Mouse (Mus musculus): ENCODE measurements at regions not wholly inside any gene's neighbourhood (a gene's known extent, or its start where the extent isn't known, plus 50 kb on each side); places are given as distances from the start of the nearest gene placed in this dataset.
A peak's percentile ranks its signal among the peaks of the same experiment; 100 is the strongest.

DNA sequence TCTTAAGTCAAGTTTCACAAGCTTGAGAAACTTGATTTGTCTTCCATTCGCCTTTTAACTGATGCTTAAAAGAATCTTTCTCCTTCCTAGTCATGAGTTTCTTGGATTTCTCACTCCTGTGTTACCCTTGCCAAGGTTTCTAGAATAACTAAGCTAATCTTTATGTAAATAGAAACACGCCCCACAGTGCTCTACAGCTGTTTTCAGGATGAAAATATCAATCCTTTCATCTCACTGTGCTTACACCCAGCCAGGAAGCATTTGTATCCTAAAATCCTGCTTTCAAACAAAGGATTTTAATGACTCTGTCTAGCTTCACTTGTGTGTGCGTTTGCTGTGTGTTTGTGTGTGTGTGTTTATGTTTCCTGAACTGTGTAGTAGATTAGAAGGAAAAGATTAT lies 119.5 kb upstream of the Hcn1 start:
- Histone ChIP-seq H3K4me3 (no peak overlapping the region), H3K9ac (no peak overlapping the region), H3K4me2 (replicated peaks) (no peak overlapping the region), H3K36me3 (no peaks in the 10 kb centered on the region), H3K4me1 (no peaks in the 10 kb centered on the region), H3K9me3 (no peaks in the 10 kb centered on the region), H3K27me3 (replicated peaks) (no peaks in the 10 kb centered on the region), H3K27ac (no peak overlapping the region)
- WGBS, result 72% methylated on average over 3 of the region's 3 CpGs
- ATAC-seq (ENCODE audit: low FRiP score, low read depth), result no peak

DNA sequence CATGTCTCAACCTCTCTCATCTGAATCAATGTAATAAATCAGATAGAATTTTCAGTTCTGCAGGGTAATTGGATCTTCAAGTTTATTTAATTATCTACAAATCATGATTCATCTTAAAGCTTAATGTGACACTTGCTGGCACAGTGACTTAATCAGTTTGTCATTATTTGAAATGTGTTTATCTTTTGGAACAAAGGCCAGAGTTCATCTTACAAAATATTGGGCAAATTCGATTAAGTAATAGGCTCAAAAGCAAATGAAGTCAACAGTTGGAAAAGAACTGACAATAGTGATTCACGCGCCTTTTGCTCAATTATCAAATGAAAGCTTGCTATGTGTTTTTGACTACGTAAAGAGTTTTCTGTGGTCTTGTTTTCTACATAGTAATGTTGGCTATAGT lies 93.4 kb upstream of the Hcn1 start:
- H3K27me3 ChIP-seq (replicated peaks), result no peaks in the 10 kb centered on the region
- WGBS, result 93% methylated on average over 4 of the region's 4 CpGs
- no peak for ATAC-seq (ENCODE audit: low FRiP score, low read depth)
- no peak overlapping the region for H3K27ac ChIP-seq
- no peak overlapping the region for H3K4me3 ChIP-seq
- no peaks in the 10 kb centered on the region for H3K36me3 ChIP-seq
- H3K9ac ChIP-seq, result no peak overlapping the region
- no peaks in the 10 kb centered on the region for H3K9me3 ChIP-seq
- no peak overlapping the region for H3K4me2 ChIP-seq (replicated peaks)
- H3K4me1 ChIP-seq, result no peaks in the 10 kb centered on the region

DNA sequence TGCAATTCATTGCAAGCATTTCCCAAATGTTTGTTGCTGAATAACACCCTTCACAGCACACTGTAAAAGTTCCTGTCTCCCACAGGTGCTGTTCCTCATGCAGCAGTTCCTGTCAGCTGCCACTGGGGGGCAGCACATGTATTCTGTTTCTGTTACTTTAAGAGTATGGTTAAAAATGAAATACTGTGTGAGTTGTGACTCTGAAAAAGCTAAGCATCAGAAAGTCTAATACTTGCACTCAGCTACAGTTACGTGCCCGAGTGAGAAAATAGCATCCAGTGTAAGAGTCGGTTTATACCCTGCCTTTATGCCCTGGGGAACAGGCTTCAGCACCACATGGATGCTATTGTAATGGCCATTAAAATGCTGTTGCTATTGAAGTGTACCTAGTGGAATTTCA lies 52.0 kb upstream of the Hcn1 start:
- Histone ChIP-seq H3K4me2 (replicated peaks) (no peak overlapping the region), H3K36me3 (no peaks in the 10 kb centered on the region), H3K27me3 (replicated peaks) (no peaks in the 10 kb centered on the region), H3K9ac (no peak overlapping the region), H3K27ac (no peak overlapping the region), H3K9me3 (no peaks in the 10 kb centered on the region), H3K4me3 (no peak overlapping the region), H3K4me1 (no peaks in the 10 kb centered on the region)
- ATAC-seq (ENCODE audit: low FRiP score, low read depth), result peak; percentile 66
- 28% methylated on average over 3 of the region's 3 CpGs for WGBS
